Mouse (Mus musculus) T-helper 2 cell (primary cell): ENCODE measurements at regions not wholly inside any gene's neighbourhood (a gene's known extent, or its start where the extent isn't known, plus 50 kb on each side); places are given as distances from the start of the nearest gene placed in this dataset.

ENCODE experiments used
- in situ Hi-C: fragments of 300-600 bp; cut with MboI, MseI; formaldehyde crosslinking; loops from one replicate; pipeline ENCODE4 v1.15.1; 2025; ENCODE audit warnings: high pct_unique_total_duplicates

DNA sequence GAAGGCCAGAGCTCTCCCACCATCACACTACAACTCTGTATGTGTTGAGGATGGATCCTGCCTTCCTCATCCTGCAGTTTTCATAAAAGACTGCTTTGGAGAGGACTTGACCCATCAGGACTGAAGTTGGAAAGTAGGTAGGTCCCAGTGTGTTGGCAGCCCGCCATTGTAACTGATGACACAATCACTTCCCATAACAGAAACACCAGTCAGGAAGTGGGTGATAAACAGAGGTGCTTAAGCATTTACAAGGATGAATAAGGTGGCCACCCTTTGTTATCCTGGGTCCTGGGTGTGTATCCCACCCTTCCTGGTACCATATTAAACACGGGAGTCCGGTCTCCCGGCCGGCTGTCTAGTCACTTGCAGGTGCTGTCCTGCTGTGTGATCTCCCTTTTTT, 118.3 kb downstream of the Snx10 start:
- in situ Hi-C loops: no loop called here

DNA sequence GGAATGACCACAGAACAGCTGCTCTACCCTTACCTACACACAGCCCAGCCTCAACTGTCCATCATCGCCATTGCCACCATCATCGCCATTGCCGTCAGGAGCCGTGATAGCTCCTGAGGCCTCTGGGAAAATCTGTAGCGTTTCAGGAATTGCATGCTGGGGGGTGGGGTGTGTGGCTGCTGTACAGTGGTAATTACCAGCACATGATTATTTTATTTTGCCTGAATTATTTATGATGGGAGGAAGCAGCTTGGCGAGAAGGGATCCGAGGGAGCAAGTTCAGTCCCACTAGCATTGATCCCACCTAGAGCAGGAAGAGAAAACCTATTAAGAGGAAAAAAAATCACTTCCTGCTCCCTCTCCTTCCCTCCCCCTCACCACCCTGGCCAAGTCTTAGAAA, 125.1 kb downstream of the Snx10 start:
- in situ Hi-C loops: no loop called here

- in situ Hi-C loops: no loop called here
These were observed 130.1 kb downstream of the Snx10 start for GRCm38 (mm10) chr6:51653753-51654152.

DNA sequence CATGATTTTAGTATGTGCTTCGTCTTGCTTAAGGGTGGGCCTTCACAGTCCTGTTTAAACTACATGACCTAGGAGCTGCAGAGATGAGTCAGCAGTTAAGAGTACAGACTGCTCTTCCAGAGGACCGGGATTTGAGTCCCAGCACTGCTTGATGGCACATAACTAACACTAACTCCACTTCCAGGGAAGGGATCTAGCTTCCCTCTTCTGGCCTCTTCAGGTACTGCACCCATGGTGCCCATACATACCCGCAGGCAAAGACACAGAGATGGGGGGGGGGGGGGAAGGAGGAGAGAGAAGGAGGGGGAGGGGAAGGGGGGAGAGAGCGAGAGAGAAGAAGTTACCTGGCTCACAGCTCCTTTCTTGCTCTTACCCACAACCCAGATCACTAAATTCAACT, 131.3 kb downstream of the Snx10 start:
- in situ Hi-C loops: no loop called here

GRCm38 (mm10) chr6:51656078-51656477, 132.4 kb downstream of the Snx10 start:
- in situ Hi-C loops: no loop called here

- in situ Hi-C loops: no loop called here
These were observed 133.4 kb downstream of the Snx10 start for GRCm38 (mm10) chr6:51656883-51657640.

DNA sequence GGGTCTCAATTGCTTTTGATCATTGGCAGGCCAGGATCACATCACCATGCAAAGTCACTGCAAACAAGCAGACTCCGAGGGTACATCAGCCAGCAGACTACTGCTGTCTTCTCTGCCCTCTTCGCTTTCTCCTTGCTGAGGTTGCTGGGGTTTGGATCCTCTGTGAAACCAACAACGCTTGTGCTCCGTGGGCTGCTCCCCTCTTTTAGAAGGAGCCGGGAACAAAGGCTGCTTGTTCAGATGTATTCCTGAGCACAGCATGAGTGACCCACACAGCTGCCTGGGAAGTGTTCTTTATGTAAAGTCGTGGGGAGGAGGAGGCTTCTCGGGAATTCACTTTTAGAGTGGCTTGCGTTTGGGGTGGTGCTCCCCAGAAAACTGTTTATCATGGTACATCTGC, 134.7 kb downstream of the Snx10 start:
- in situ Hi-C loops: no loop called here

DNA sequence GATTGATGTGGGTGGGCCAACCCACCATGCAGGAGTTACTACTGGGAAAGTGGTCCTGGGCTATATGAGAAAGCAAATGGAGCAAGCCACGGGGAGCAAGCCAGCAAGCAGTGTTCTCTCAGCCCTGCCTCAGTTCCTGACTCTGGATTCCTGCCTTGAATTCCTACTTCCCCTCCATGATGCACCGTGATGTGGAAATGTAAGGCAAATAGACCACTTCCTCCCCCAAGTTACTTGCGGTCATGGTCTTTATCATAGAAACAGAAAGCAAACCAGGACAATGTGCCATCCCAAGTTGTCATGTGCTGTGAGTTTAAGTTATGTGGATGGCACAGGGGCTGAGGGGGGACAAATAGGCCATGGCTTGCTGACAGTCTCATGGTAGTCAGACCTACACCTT, 139.5 kb downstream of the Snx10 start:
- in situ Hi-C loops: no loop called here

DNA sequence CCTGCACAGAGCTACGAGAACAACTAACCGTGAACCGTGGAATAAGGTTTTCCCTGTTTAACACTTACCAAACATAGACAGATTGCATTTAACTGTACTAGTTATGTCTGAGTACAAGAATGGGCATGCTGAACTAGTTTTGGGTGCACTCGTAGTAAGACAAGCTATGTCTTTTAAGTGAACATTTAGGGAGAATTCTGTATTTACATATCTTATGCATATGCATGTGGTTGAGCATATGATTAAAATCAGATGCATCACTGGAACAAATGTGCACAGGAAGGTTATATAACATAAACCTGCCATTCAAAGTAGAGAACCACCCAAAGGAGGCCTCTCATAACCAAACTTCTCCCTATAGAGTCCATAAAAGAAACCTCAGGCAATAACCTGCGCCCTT, 140.3 kb downstream of the Snx10 start:
- in situ Hi-C loops: no loop called here

- in situ Hi-C loops: no loop called here
These were observed 143.3 kb downstream of the Snx10 start for GRCm38 (mm10) chr6:51667022-51667421.

DNA sequence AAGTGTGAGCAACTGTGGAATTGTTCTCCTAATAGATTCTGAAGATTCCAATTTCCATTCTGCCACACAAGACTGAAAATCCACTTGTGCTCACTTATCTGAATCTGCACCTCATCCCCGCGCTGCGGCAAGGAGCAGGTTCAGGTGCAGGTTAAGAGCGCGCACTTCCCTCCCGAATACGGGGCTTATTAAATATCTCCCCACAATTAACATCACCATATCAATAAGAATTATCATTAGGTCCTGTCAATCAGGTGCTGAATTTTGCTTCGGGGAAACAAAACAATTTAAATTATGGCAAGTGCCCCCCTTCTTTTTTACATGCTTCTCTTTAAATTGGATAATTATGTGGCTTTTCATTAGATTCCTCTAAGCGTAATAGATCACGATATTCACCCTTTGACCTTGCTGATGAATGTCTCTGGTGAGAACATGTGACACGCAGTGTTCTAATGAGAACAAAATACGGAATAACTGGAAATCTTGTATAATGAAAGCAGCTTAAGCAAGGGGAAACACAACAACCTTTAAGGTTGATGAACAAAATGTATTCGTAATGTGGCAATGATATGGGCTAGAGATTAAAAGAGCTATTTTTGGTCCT, 151.7 kb downstream of the Snx10 start:
- in situ Hi-C loops: no loop called here

DNA sequence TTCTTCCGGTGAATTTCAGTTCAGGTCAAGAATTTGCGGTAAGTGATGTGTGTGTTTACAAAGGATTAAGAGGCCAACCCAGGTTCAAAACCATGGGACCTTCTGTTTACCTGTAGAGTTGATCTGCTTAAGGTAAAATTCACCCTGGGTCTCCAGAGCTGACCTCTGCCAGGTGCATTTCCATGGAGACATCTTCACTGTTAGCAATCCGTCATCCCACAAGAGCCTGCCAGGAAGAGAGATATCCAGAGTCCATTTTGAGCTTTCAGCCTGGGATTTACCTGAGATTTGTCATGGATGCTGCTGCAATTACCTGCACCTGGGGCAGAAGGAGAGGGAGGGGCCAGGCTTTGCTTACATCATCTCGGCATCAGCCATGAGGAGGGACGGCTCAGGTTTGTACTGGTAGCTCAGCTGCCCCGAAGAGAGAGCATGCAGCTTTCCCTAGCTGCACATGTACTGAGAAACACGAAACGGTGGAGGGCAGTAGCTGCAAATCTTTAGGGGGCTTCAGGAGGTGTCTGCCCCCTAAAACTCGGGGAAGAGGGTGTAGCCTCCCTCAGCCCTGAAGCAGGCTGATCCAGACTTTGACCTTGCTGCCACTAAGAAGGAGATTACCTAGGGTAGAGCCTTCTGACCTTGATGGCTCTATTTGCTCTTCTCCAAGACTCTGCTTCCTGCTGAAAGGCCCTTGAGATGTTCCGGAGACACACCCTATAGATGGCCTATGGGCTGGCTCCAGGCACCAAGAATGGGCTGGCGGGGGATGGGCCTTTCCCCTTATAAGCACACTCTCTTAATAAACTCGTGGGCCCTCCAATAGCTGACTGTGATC, 153.7 kb downstream of the Snx10 start:
- in situ Hi-C loops: no loop called here

- in situ Hi-C loops: no loop called here
These were observed 155.0 kb downstream of the Snx10 start for GRCm38 (mm10) chr6:51678743-51679142.

- in situ Hi-C loops: no loop called here
These were observed 156.6 kb downstream of the Snx10 start for GRCm38 (mm10) chr6:51680239-51680857.

GRCm38 (mm10) chr6:51683131-51683530, 159.4 kb downstream of the Snx10 start:
- in situ Hi-C loops: no loop called here

- in situ Hi-C loops: no loop called here
These were observed 162.1 kb downstream of the Snx10 start for GRCm38 (mm10) chr6:51685651-51686287.

DNA sequence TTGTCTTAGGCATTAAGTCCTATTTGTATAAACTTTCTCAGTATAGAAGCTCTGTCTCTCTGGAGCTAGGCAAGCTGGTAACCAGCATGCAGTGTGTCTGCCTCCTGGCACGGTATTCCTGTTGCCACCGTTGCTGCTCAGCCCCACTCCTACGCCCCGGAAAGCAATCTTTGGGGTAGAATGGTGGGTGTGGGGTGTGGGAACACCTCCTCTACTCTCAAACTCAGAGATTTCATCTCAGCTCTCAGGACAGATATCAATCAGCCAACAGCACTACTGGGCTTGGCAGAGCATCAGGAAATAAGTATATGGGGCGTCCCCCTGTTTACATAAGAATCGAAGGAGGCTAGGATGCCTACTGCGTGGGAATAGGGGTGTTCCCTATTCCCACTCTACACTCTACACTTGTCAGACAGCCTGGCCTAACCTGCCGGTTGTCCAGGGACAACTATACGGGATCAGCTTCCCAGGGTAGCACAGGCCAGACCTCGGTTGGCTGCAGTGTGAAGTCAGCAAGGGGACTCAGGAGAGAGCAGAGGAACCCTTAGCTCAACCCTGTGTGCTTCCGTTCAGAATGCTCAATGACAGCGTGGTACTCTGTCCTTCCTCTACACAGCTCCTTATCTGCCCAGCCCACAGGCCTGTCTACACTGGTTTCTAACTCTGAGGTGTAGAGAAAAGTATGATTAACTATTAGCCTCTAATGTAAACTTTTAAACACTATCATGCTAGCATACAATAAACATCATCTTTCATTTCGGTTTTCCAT, 167.3 kb downstream of the Snx10 start:
- in situ Hi-C loops: no loop called here

GRCm38 (mm10) chr6:51693984-51694383, 170.3 kb downstream of the Snx10 start:
- in situ Hi-C loops: no loop called here

GRCm38 (mm10) chr6:51696396-51696795, 172.7 kb downstream of the Snx10 start:
- in situ Hi-C loops: no loop called here

DNA sequence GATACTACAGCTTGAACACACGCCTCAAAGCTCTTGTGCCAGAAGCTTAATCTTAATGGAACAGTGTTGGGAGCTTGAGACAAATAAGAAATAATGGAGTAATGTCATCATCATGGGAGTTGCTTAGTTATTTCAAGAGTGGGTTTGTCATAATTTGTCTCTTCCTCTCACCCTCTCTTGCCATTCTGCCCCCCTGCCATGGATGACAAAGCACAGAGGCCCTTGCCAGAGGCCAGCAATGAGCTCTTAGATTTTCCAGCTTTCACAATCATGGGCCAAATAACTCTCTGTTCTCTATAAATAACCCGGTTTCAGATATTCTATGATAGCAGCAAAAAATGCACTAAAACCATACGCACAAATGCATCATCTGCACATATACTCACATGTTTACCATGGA, 174.1 kb downstream of the Snx10 start:
- in situ Hi-C loops: no loop called here

GRCm38 (mm10) chr6:51698244-51698643, 174.5 kb downstream of the Snx10 start:
- in situ Hi-C loops: no loop called here
